Mouse (Mus musculus) cerebellum, adult 9-11 months (tissue): ENCODE measurements at regions not wholly inside any gene's neighbourhood (a gene's known extent, or its start where the extent isn't known, plus 50 kb on each side); places are given as distances from the start of the nearest gene placed in this dataset.
A peak's percentile ranks its signal among the peaks of the same experiment; 100 is the strongest.
"Not testable (repeated sequence)": the region's sequence is repeated elsewhere in the genome, so short reads cannot be mapped to it uniquely, and the experiment has no call there.

Experiments used
- DNase-seq: peaks from one replicate; pipeline ENCODE4 v3.0.0; 2022

DNA sequence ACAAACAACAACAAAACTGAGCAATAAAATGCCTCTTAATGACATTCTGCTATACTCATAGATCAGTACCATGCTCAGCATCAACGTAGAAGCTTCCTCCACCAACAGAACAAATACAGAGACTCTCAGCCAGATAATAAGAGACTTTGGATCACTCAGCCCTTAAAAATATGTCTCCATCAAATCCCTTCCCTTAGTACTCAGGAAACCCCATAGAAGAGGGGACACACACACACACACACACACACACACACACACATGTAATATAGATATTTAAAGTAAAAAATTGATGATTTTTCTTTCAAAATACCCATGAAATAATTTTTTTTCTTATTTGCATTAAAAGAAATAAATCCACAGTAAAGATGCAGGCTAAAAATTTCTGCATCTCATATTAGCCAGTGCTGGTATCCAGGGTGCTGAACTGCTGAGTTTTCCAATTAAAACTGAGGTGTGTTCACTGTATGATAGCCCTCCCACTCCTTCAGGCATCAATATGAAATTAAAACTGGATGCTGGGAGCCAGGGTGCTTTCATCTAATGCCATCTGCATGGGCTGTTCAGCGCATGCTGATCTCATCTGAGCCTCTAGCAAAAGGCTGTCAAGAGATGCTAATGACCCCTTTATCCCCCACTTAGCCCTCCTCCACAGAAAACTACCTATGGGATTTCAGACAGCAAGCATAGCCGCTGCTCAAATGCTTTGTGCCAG, 321.0 kb downstream of the Tm4sf1 start:
- no peak for DNase-seq

DNA sequence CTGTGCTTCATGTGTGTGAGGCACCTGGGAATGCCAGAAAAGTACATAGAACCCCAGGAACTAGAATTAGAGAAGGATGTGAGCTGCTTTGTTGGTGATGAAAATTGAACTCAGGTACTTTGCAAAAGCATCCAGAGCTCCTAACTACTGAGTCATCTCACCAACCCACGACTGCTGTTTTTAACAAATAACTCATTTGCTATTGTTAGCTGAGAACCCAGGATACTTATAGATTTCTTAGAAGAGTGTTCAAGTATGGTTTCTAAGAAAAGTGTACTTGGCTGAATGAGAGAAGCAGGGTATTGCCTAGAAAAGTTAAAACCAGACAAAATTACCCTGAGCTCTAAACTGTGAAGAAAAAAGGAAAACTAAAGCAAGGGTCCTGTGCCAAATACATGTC, 335.8 kb downstream of the Tm4sf1 start:
- DNase-seq, result no peak

DNA sequence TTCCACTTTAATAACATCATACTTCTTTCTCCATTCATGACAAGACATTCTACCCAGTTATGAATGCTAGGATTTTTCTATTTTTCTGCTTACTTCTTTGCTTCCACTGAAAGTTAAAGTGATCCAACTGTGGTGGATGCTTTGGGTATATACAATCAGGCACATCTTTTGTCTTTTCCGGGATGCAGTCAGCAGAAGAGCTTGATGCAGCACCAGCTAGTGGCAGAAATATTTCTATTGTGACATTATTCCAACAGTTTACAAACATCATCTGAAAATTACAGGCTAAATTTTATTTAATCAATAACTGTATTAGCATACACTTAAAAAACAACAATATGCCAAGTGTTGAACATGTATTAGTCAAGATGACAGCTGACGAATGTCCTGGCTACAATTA, 336.3 kb downstream of the Tm4sf1 start:
- DNase-seq, result no peak

DNA sequence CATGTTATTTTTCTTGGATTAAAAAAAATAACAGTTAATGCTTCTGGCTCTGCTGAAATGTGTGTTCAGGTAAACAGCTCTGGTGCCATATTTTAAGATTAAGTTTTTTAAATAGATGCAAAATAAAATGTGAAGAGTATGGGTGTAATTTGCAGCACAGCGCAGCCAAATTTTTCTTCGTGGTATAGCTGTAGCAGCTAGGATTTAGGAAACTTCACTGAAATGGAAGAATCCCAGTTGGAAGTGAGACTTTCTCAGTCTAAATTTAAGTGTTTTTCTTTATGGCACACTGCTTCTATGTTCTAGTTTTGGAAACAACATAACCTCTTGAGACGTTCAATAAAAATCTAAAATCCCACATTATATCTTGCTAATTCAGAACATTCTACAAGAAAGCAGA, 337.6 kb downstream of the Tm4sf1 start:
- DNase-seq, result no peak

- DNase-seq, result peak; percentile 24
Observed at GRCm38 (mm10) chr3:56963251-56963650, 338.5 kb downstream of the Tm4sf1 start.

GRCm38 (mm10) chr3:56962248-56963013, 339.4 kb downstream of the Tm4sf1 start:
- peak; percentile 62 for DNase-seq

DNA sequence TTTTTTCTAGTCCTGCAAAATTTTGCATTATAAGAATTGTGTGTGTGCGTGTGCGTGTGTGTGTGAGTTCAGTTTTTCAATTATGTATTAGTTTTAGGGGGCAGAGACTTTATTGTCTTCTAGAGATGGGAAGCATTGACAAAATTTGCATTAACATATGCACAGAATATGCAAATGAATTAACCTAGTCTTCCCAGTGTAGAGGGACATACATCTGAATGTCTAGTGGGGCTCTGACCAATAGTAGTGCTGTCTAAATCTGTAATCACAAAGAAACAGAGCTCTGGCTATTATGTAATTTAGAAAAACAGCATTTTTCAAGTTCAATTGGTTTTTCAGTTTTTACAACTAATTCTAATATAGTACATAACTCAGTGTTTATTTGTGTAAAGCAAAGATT, 344.8 kb downstream of the Tm4sf1 start:
- no peak for DNase-seq

- DNase-seq, result no peak
Observed at GRCm38 (mm10) chr3:56955799-56956121, 346.0 kb downstream of the Tm4sf1 start.

GRCm38 (mm10) chr3:56955098-56955798, 346.5 kb downstream of the Tm4sf1 start:
- DNase-seq, result no peak

GRCm38 (mm10) chr3:56942557-56942956, 359.2 kb downstream of the Tm4sf1 start:
- not testable (repeated sequence) for DNase-seq

DNA sequence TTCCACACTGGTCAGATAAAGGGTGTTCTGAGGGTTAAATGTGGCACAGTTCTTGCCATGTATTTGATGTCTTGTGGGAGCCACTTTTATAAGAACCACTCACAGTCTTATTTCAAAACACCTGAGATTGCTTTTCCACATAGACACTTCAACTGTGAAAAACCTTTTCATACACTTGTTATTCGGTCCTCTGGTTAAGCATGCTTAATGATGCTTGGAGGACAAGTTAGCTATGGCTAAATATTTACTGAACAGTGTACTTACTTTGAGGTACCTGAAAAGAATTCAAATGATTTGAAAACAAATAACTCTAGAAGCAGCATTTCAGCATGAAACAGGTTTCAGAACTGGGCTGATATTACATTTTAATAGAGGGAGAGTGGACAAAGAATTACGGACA, 372.8 kb downstream of the Tm4sf1 start:
- DNase-seq, result not testable (repeated sequence)

GRCm38 (mm10) chr3:56898491-56898890, 403.3 kb downstream of the Tm4sf1 start:
- no peak for DNase-seq

- no peak for DNase-seq
Observed at GRCm38 (mm10) chr3:56877062-56877461, 424.7 kb downstream of the Tm4sf1 start.

- DNase-seq, result no peak
Observed at GRCm38 (mm10) chr3:56863591-56863990, 438.2 kb downstream of the Tm4sf1 start.

DNA sequence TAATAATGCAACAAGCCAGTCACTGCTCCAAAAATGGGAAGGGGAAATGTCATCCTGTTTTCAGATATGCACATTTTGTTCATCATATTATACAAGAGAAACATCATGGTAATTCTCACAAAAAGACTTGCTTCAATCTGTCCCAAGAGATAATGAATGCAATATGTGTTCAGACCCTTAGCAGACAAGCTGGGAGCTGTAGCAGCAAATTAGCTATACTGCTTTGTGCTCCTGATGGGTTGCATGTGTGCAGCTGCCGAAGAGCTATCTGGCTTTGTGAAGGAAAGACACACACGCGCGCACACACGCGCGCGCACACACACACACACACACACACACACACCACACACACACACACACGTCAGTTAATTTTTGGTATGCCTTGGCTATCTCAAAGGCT, 441.9 kb downstream of the Tm4sf1 start:
- DNase-seq, result no peak

DNA sequence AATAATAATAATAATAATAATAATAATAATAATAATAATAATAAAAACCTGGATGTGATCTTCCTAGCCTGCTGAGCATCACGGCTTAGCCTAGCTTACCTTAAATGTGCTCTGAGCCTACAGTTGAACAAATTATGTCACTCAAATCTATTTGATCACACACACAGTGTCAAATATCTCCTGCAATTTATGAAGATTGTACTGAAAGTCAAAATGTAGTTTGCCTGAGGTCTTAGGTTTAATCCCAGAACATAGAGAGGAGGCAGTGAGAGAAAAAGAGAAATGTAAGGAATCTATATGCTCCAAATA, 456.4 kb downstream of the Tm4sf1 start:
- no peak for DNase-seq

DNA sequence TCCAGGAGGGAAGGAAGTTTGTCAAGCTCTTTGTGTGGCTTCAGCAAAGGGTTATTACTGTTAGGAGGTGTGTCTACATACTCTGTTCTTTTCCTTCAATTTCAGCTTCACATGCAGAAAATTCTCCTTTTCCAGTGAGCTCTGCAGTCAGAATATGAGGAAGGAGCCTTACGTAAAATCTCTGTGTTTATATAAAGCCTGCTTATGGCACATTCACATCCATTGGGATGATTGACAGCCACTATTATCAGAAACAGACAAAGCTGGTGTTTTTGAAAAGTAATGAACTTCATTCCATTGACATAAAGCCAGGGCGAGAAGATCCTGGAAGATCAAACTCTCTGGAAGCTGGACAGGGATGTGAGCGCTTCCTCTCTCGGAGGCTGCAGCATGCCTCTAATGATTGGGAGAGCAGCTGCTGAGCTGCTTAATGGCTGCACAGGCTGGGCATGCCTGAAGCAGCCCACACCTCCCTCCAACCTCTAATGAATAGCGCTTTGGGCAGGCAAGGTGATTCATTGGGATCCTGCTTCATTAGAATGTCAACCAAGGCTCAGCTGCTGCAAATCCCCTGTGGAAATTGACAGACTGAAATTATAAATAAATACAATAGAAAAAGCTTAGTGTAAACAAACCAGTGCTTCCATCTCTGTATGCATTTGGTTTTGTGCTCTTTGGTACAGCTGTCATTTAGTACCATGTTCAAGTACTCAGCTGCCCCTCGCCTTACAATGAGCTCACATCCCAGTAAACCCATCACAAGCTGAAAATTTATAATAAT, 456.9 kb downstream of the Tm4sf1 start:
- no peak for DNase-seq

DNA sequence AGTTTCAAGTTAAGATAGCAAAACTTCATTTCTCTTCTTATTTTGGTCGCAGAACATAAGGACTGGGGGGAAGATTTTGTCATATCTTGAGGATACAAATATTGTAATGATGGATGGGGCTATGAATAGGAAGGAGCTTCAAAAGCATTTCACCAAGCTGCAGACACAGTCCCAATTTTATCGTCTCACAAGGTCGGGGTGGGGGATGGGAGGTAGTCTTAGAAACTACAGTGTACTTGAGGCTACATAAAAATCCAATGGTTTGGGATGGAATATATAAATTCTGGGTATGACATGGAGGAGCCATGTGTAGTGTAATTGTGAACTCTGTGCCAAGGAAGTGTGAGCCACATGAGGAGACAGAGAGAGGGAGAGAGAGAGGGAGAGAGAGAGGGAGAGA, 464.6 kb downstream of the Tm4sf1 start:
- DNase-seq, result no peak

DNA sequence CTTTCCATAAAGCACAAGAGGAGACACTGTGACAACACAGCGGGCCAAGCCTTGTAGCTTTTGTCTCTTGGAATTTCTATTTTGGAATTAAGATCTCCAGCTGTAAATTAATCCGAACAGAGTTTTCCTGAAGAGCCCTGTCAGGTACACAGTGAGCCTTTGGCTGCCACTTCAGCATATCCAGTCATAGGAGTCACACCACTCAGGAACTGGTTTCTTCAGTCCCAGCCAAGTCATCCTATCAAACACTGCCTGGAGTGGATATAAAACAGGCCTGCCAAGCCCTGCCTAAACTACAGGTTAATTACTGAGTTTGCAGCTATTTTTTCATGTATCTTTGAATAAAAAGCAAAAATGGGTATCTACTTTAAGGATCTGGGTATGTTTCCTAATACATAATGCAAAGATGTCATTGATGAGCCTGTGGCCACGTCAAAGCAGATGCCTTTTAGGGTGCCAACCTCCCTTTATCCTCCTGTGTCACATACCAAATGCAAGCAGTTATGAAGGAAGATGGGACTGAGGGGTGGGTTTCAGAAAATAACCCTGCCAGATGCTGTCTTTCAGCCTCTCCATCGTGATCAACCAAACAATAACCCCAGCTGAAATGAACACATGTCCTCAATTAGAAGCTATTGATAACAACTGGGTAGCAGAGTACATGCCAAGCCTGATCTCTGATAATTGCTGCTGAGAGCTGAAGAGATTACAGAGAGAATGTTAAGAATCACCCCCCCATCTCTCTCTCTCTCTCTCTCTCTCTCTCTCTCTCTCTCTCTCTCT, 471.3 kb downstream of the Tm4sf1 start:
- no peak for DNase-seq

GRCm38 (mm10) chr3:56824157-56824556, 477.6 kb downstream of the Tm4sf1 start:
- DNase-seq, result no peak

GRCm38 (mm10) chr3:56810548-56811071, 491.2 kb downstream of the Tm4sf1 start:
- no peak for DNase-seq

- DNase-seq, result no peak
Observed at GRCm38 (mm10) chr3:56793054-56793453, 508.7 kb downstream of the Tm4sf1 start.
